Mouse (Mus musculus) bone marrow, adult 2 months (tissue): ENCODE results near the gene Ppil4.

ENCODE experiments used
- CTCF ChIP-seq: fragments of 200-500 bp; IDR thresholded peaks from 2 replicates; pipeline ENCODE4 v1.5.1; 2011; ENCODE audit warnings: low read length, control low read depth; ENCODE audit not compliant: control insufficient read depth, insufficient read depth
- POLR2A ChIP-seq: fragments of 200-500 bp; IDR thresholded peaks from 2 replicates; pipeline ENCODE4 v1.6.1; 2011; ENCODE audit warnings: low read depth, mild to moderate bottlenecking, control low read depth, low read length, borderline replicate concordance; ENCODE audit not compliant: control insufficient read depth

GRCm38 (mm10) chr10:7772346-7772745, 20.3 kb upstream of the Ppil4 start:
- TF ChIP-seq CTCF (no peak), POLR2A (no peak)
